ENCODE assay signal across 8 mouse cellular contexts in the genomic region with DNA sequence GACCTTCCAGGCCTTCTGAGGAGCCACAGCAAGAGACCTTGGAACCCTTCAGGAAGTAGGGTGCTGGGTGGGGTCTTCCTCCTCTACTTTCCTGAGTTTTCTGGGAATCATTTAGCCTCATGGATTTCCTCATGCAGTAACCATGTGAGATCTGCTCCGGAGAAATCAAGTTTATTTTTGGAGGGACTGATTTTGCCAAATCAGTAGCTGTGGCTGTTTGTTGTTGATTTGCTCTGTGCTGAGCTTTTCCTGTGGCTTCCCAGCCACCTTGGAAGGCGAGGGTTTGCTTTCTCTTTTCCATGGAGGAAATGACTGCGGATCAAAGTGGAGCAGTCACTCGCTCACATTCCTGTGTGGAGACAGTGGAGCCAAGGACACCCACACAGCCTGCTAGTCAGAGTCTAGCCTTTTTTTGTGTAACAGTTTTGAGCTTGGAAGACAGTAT. TPM values are rescaled to one million over a fixed set of nuclear protein-coding genes. Genes with fewer than 3 reads are reported as not detected.
DNase-seq lines count a peak whose midpoint lies in the region; ATAC-seq and TF ChIP-seq lines count a peak whose summit lies in the region.

No protein-coding gene starts in this region.

- H3K9ac ChIP-seq in heart, postnatal 0 days (replicated peaks; ENCODE audit: low read depth, low read length), result no peak overlapping the region
- no peak overlapping the region for H3K9ac ChIP-seq in limb, embryonic 15.5 days

- no peaks in the 10 kb centered on the region for H3K9me3 ChIP-seq in heart, postnatal 0 days (replicated peaks; ENCODE audit: control insufficient read depth, low read length)
- no peaks in the 10 kb centered on the region for H3K9me3 ChIP-seq in limb, embryonic 15.5 days
- H3K9me3 ChIP-seq in hindbrain, embryonic 10.5 days, result no peaks in the 10 kb centered on the region

- 39% methylated on average over 4 of the region's 4 CpGs for WGBS in heart, postnatal 0 days
- 50% methylated on average over 4 of the region's 4 CpGs for WGBS in limb, embryonic 15.5 days
- 76% methylated on average over 4 of the region's 4 CpGs for WGBS in hindbrain, embryonic 10.5 days

- TF ChIP-seq CTCF in cortical plate, adult 2 months (IDR thresholded peaks at IDR 0.05; ENCODE audit: extremely low read depth, insufficient read depth, low read length), result no peak
- TF ChIP-seq CTCF in heart, postnatal 0 days (IDR thresholded peaks at IDR 0.05; ENCODE audit: low read depth), result no peak

- TF ChIP-seq EP300 in heart, postnatal 0 days (IDR thresholded peaks at IDR 0.05; ENCODE audit: low read depth), result no peak

- ATAC-seq in heart, postnatal 0 days (ENCODE audit: insufficient read depth, low read depth), result peak; percentile 30; the same call in 1 of the 2 replicates
- no peak; the same call in 1 of the 2 replicates for ATAC-seq in limb, embryonic 15.5 days (ENCODE audit: insufficient number of reproducible peaks, low FRiP score, low TSS enrichment, low read depth)

- no peak for TF ChIP-seq POLR2A in cortical plate, adult 2 months (IDR thresholded peaks at IDR 0.05; ENCODE audit: extremely low read depth, insufficient read depth, low read length)

- H3K4me2 ChIP-seq in heart, postnatal 0 days (ENCODE audit: low read depth, low read length), result no peak overlapping the region
- H3K4me2 ChIP-seq in limb, embryonic 15.5 days, result no peak overlapping the region

- peak; percentile 12 to 41 for DNase-seq in left cerebral cortex, adult 18-20 months (ENCODE audit: low spot score in 2 of 2)
- DNase-seq in left cerebral cortex, adult 8-10 months (ENCODE audit: low spot score in 2 of 2), result no peak
- no peak for DNase-seq in heart, postnatal 0 days (ENCODE audit: low spot score)
- no peak for DNase-seq in gastrocnemius, postnatal 25 days
- no peak for DNase-seq in hindbrain, embryonic 10.5 days (ENCODE audit: low spot score)
- DNase-seq in cerebellum, postnatal 4 days (ENCODE audit: low spot score in 2 of 2), result no peak

- no peak overlapping the region for H3K4me3 ChIP-seq in cortical plate, adult 2 months (ENCODE audit: insufficient read depth, low read length)
- H3K4me3 ChIP-seq in heart, postnatal 0 days (ENCODE audit: low read depth, low read length), result no peak overlapping the region
- H3K4me3 ChIP-seq in limb, embryonic 15.5 days, result no peak overlapping the region
- no peak overlapping the region for H3K4me3 ChIP-seq in hindbrain, embryonic 10.5 days

- H3K27ac ChIP-seq in cortical plate, adult 2 months (ENCODE audit: insufficient read depth, low read length), result peak overlapping the region; percentile 43; the same call in 1 of the 2 replicates
- peak overlapping the region; percentile 59 for H3K27ac ChIP-seq in heart, postnatal 0 days (ENCODE audit: low read depth)
- H3K27ac ChIP-seq in limb, embryonic 15.5 days, result peak overlapping the region; percentile 38; the same call in 1 of the 2 replicates
- no peak overlapping the region for H3K27ac ChIP-seq in hindbrain, embryonic 10.5 days

- H3K27me3 ChIP-seq in heart, postnatal 0 days (ENCODE audit: control insufficient read depth, insufficient read depth, low read length), result no peaks in the 10 kb centered on the region
- H3K27me3 ChIP-seq in limb, embryonic 15.5 days, result no peaks in the 10 kb centered on the region
- H3K27me3 ChIP-seq in hindbrain, embryonic 10.5 days (ENCODE audit: insufficient read depth, poor library complexity, severe bottlenecking), result no peaks in the 10 kb centered on the region

- peaks cover 7% of the 10 kb centered on the region for H3K4me1 ChIP-seq in cortical plate, adult 2 months (ENCODE audit: control insufficient read depth, insufficient read depth, low read length)
- peaks cover 32% of the 10 kb centered on the region for H3K4me1 ChIP-seq in heart, postnatal 0 days (ENCODE audit: control insufficient read depth, insufficient read depth)
- peaks cover 19% of the 10 kb centered on the region for H3K4me1 ChIP-seq in limb, embryonic 15.5 days
- H3K4me1 ChIP-seq in hindbrain, embryonic 10.5 days (replicated peaks), result peaks cover 50% of the 10 kb centered on the region

- H3K36me3 ChIP-seq in heart, postnatal 0 days (replicated peaks; ENCODE audit: control insufficient read depth, insufficient read depth, low read length), result no peaks in the 10 kb centered on the region; the same call in 1 of the 2 replicates
- H3K36me3 ChIP-seq in limb, embryonic 15.5 days, result no peaks in the 10 kb centered on the region
- H3K36me3 ChIP-seq in hindbrain, embryonic 10.5 days, result no peaks in the 10 kb centered on the region

RNA-seq across cellular contexts. Expression of gene Smco4, which starts 14.2 kb away (rescaled TPM):
- 1 to 10 TPM; 3.4 to 3.7 TPM for total RNA-seq in left cerebral cortex, adult 18-20 months (2021)
- 1 to 10 TPM; 3.6 to 6.2 (median 5.1) TPM for total RNA-seq in left cerebral cortex, adult 8-10 months (2022)
- 4.0 and 4.2 TPM in 2 replicates for polyA plus RNA-seq in cortical plate, adult 2 months (2012; rRNA removed)
- total RNA-seq in heart, postnatal 0 days (2014; rRNA removed; ENCODE audit: low replicate concordance), result 6.0 and 11.5 TPM in 2 replicates
- polyA plus RNA-seq in heart, postnatal 0 days (2015; fragmentation: Nextera tagmentation; extraction: Ambion mirVana), result 1.2 and 1.3 TPM in 2 replicates
- 3.9 and 4.8 TPM in 2 replicates for polyA plus RNA-seq in limb, embryonic 15.5 days (2015; fragmentation: Nextera tagmentation; extraction: Ambion mirVana)
- 10 to 100 TPM in 1 of 2 experiments, 1 to 10 TPM in 1; 9.4 to 11.3 TPM for total RNA-seq in gastrocnemius, postnatal 25 days (2021)
- polyA plus RNA-seq in hindbrain, embryonic 10.5 days (2016; fragmentation: Nextera tagmentation; extraction: Ambion mirVana), result 2.1 and 2.6 TPM in 2 replicates

Comparison
In these comparisons a context has a peak if more than half of its experiments do, and no peak if none do; other contexts are left out.
1. DNase-seq: peak in left cerebral cortex, adult 18-20 months (2 of 2); none in left cerebral cortex, adult 8-10 months (0 of 2), heart, postnatal 0 days (single experiment), gastrocnemius, postnatal 25 days (single experiment), hindbrain, embryonic 10.5 days (single experiment) and cerebellum, postnatal 4 days (0 of 2).